Mouse (Mus musculus): ENCODE measurements around the gene Dab2ip. TPM values are rescaled to one million over a fixed set of nuclear protein-coding genes. Genes with fewer than 3 reads are reported as not detected.
A peak's percentile ranks its signal among the peaks of the same experiment; 100 is the strongest.

The Dab2ip gene
- polyA plus RNA-seq, 1 experiment from 2014 or later = 47.9 TPM

DNA sequence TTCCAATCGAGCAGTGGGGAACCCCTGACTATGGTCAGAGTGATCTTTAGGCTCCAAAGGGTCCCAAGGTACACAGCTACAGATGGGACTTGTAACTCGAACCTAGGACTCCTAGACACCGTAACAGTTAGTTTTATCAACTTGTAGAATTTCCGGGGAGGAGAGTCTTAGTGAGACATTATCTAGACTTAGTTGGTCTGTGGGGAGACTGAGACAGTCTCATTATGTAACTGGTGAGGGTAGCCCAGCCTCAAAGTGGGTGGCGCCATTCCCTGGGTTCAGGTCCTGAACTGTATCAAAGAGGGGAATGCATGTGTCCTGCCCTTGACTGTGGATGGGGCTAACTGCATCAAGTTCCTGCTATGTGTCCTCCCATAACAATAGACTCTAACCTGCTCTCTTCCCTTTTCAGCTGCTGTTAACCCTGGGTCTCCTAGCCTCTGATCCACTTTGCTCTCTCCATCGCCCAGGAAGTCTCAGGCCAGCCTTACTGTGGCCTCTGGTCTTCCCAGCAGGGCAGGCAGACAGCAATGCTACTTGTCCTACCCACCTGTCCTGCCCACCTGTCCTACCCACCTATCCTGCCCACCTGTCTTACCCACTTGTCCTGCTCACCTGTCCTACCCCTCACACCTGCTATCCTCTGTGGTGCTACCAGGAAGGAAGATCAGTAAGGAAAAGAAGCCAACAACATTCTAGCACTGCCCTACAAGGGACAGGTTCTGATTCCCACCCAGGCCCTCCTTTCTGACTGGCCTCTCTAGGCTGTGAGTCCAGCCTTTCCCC lies 7.2 kb downstream of the Dab2ip start:
- Histone ChIP-seq H3K4me1 (no peaks in the 10 kb centered on the region), H3K4me3 (no peak overlapping the region), H3K27me3 (no peaks in the 10 kb centered on the region), H3K9me3 (no peaks in the 10 kb centered on the region), H3K27ac (replicated peaks) (no peak overlapping the region), H3K9ac (replicated peaks) (no peak overlapping the region), H3K4me2 (replicated peaks) (no peak overlapping the region), H3K36me3 (no peaks in the 10 kb centered on the region)
- WGBS = 91% methylated on average over 6 of the region's 6 CpGs
- ATAC-seq (ENCODE audit: low FRiP score, low read depth) = no peak

- H3K4me3 ChIP-seq = no peak overlapping the region
- no peak overlapping the region for H3K9ac ChIP-seq (replicated peaks)
- WGBS = 89% methylated on average over 11 of the region's 11 CpGs
- no peaks in the 10 kb centered on the region for H3K27me3 ChIP-seq
- H3K36me3 ChIP-seq = no peaks in the 10 kb centered on the region
- no peak overlapping the region for H3K27ac ChIP-seq (replicated peaks)
- no peak for ATAC-seq (ENCODE audit: low FRiP score, low read depth)
- no peaks in the 10 kb centered on the region for H3K9me3 ChIP-seq
- H3K4me2 ChIP-seq (replicated peaks) = no peak overlapping the region
- H3K4me1 ChIP-seq = no peaks in the 10 kb centered on the region
Observed at GRCm38 (mm10) chr2:35566957-35567693, 9.1 kb downstream of the Dab2ip start.

DNA sequence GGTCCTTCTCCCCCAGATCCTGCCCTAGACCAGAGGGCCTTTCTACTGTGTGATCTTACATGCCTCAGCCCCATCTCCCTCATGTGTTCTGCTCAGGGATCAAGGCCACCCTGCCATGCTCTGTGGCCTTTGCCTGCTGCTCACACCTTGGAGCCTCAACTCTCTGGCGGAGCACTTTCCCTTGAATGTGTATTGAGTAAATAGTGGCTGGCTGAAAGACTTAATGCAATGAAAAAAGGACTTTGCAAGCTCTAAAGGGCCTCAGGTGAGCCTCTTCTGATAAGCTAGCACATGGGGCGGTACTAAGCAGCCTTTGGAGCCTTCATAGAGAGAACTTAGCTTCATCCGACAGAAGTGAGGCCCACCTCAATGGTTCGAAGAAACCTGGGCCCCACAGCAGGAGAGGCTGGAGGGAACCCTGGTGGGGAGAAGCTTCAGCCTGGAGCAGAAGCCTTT lies 9.7 kb downstream of the Dab2ip start:
- 94% methylated on average over 4 of the region's 4 CpGs for WGBS

GRCm38 (mm10) chr2:35570743-35571142 lies 12.7 kb downstream of the Dab2ip start:
- H3K36me3 ChIP-seq = no peaks in the 10 kb centered on the region
- ATAC-seq (ENCODE audit: low FRiP score, low read depth) = no peak
- no peaks in the 10 kb centered on the region for H3K4me1 ChIP-seq
- H3K9me3 ChIP-seq = no peaks in the 10 kb centered on the region
- H3K27ac ChIP-seq (replicated peaks) = no peak overlapping the region
- no peak overlapping the region for H3K4me3 ChIP-seq
- H3K27me3 ChIP-seq = peaks cover 7% of the 10 kb centered on the region; the same call in 1 of the 2 replicates
- 58% methylated on average over 4 of the region's 4 CpGs for WGBS
- H3K9ac ChIP-seq (replicated peaks) = no peak overlapping the region
- no peak overlapping the region for H3K4me2 ChIP-seq (replicated peaks)

More for the DNA sequence above, 9.7 kb downstream of the Dab2ip start:
- Histone ChIP-seq H3K4me3 (no peak overlapping the region), H3K4me1 (no peaks in the 10 kb centered on the region), H3K4me2 (replicated peaks) (no peak overlapping the region), H3K36me3 (no peaks in the 10 kb centered on the region), H3K27ac (replicated peaks) (no peak overlapping the region), H3K9ac (replicated peaks) (no peak overlapping the region), H3K27me3 (no peaks in the 10 kb centered on the region; the same call in 1 of the 2 replicates), H3K9me3 (no peaks in the 10 kb centered on the region)
- no peak for ATAC-seq (ENCODE audit: low FRiP score, low read depth)

DNA sequence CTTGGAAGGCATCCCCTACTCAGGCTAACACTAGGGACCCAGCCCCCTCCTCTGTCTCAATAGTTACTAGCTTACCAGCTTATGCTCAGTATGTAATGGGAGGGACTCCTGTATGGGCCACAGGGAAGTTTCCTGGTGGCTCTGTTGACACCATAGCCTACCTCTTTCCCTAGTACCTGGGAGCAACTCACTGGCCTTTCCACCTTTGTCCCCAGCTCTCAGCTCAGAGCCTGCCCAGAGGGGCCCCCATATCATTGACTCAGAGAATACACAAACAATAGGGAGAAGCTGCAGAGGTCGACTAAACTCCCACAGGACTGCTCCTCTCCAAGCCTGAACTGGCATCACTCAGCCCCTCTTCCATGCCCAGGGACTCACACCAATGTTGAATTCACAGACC lies 16.6 kb downstream of the Dab2ip start:
- H3K27ac ChIP-seq (replicated peaks) = no peak overlapping the region
- peaks cover 36% of the 10 kb centered on the region for H3K27me3 ChIP-seq
- H3K4me1 ChIP-seq = no peaks in the 10 kb centered on the region
- no peak overlapping the region for H3K4me2 ChIP-seq (replicated peaks)
- H3K4me3 ChIP-seq = no peak overlapping the region
- ATAC-seq (ENCODE audit: low FRiP score, low read depth) = no peak
- no peak overlapping the region for H3K9ac ChIP-seq (replicated peaks)
- no peaks in the 10 kb centered on the region for H3K9me3 ChIP-seq
- H3K36me3 ChIP-seq = no peaks in the 10 kb centered on the region
- 42% methylated on average over 1 of the region's 1 CpGs for WGBS

DNA sequence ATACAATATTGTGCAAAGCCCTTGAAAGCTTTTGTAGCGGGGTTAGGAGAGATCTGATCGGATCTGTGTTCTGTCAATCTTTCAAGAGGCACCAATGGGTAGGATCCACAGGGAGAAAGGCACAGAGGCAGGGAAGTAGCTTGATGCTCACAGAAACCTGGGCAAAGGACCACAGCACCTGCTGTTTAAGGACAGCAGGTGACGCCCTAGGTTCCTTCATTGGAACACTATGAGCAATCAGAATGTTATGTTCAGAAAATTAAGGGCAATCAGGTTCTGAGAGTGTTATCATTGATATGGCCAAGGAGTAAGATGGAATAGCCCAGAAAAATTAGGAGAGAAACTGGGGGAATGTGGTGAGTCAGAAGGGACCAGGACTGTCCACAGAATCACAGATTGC lies 18.6 kb downstream of the Dab2ip start:
- no peak for ATAC-seq (ENCODE audit: low FRiP score, low read depth)
- H3K9me3 ChIP-seq = no peaks in the 10 kb centered on the region
- H3K4me2 ChIP-seq (replicated peaks) = no peak overlapping the region
- H3K4me3 ChIP-seq = no peak overlapping the region
- H3K9ac ChIP-seq (replicated peaks) = no peak overlapping the region
- 83% methylated on average over 3 of the region's 3 CpGs for WGBS
- no peaks in the 10 kb centered on the region for H3K36me3 ChIP-seq
- no peak overlapping the region for H3K27ac ChIP-seq (replicated peaks)
- peaks cover 5% of the 10 kb centered on the region; the same call in 1 of the 2 replicates for H3K4me1 ChIP-seq
- peaks cover 56% of the 10 kb centered on the region for H3K27me3 ChIP-seq

- WGBS = 72% methylated on average over 4 of the region's 4 CpGs
- no peaks in the 10 kb centered on the region for H3K36me3 ChIP-seq
Observed at GRCm38 (mm10) chr2:35580111-35580510, 22.0 kb downstream of the Dab2ip start.

DNA sequence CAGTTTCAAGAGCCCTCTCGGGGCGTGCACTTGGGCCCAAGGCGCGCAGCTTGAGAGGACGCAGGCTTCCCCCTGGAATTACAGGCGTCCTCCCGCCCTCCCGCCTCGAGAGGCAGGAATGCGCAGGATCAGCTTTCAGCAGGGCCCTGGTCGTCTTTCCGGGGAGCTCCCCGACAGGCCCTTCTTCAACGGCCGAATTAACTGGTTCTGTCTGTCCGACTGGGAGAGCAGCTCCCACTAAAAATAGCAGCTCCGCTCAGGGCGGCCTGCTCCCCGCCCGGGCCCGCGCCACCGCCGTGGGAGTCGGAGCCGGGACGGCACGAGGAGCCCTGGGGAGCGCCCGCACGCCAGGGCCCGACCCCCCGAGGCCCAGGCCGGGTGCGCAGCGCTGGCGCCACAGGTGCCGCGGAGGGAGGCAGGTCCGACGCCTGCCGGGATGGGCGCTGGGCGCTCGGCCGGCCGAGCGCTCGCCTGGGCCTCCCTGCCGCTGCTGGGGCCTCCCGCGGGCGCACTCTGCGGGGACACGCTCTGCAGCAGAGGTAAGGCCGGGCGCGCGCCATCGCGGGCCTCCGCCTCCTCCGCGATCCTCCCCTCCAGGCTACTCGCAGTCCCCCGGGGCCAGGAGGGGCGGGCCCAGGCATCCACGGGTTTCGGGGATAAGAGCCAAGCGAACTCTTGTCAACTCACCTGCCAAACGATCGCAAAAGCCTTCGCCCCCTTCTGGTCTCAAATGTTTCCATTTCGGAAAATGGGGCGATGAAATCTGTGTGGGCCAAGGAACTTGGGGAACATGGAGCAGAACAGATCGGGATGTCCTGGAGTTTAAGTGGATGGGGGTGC lies 23.7 kb downstream of the Dab2ip start:
- H3K27me3 ChIP-seq = peaks cover 95% of the 10 kb centered on the region
- WGBS = under 1% methylated on average over 71 of the region's 76 CpGs
- H3K36me3 ChIP-seq = no peaks in the 10 kb centered on the region
- no peak overlapping the region for H3K27ac ChIP-seq (replicated peaks)
- peak; percentile 42; the same call in 1 of the 2 replicates for ATAC-seq (ENCODE audit: low FRiP score, low read depth)
- peaks cover 19% of the 10 kb centered on the region for H3K4me1 ChIP-seq
- H3K9me3 ChIP-seq = no peaks in the 10 kb centered on the region
- H3K4me2 ChIP-seq (replicated peaks) = peak overlapping the region; percentile 97
- peak overlapping the region; percentile 55 for H3K4me3 ChIP-seq
- peak overlapping the region; percentile 66 for H3K9ac ChIP-seq (replicated peaks)

More at GRCm38 (mm10) chr2:35580111-35580510, 22.0 kb downstream of the Dab2ip start:
- Histone ChIP-seq H3K9ac (replicated peaks) (no peak overlapping the region), H3K27ac (replicated peaks) (no peak overlapping the region), H3K4me2 (replicated peaks) (no peak overlapping the region), H3K4me1 (peaks cover 19% of the 10 kb centered on the region), H3K9me3 (no peaks in the 10 kb centered on the region), H3K27me3 (peaks cover 83% of the 10 kb centered on the region), H3K4me3 (no peak overlapping the region)
- ATAC-seq (ENCODE audit: low FRiP score, low read depth) = no peak

GRCm38 (mm10) chr2:35582341-35582941 lies 24.4 kb downstream of the Dab2ip start:
- Histone ChIP-seq H3K9ac (replicated peaks) (peak overlapping the region; percentile 66), H3K4me3 (peak overlapping the region; percentile 55), H3K27ac (replicated peaks) (no peak overlapping the region), H3K9me3 (no peaks in the 10 kb centered on the region), H3K36me3 (no peaks in the 10 kb centered on the region), H3K27me3 (peaks cover 92% of the 10 kb centered on the region), H3K4me2 (replicated peaks) (peak overlapping the region; percentile 97), H3K4me1 (peaks cover 23% of the 10 kb centered on the region)
- under 1% methylated on average over 35 of the region's 46 CpGs for WGBS
- peak; percentile 70 for ATAC-seq (ENCODE audit: low FRiP score, low read depth)

GRCm38 (mm10) chr2:35583406-35583805 lies 25.3 kb downstream of the Dab2ip start:
- H3K27me3 ChIP-seq = peaks cover 90% of the 10 kb centered on the region
- no peak overlapping the region for H3K4me3 ChIP-seq
- no peaks in the 10 kb centered on the region for H3K36me3 ChIP-seq
- no peak overlapping the region for H3K9ac ChIP-seq (replicated peaks)
- no peak overlapping the region for H3K27ac ChIP-seq (replicated peaks)
- H3K4me2 ChIP-seq (replicated peaks) = peak overlapping the region; percentile 97
- 57% methylated on average over 5 of the region's 5 CpGs for WGBS
- no peak for ATAC-seq (ENCODE audit: low FRiP score, low read depth)
- H3K9me3 ChIP-seq = no peaks in the 10 kb centered on the region
- peaks cover 28% of the 10 kb centered on the region for H3K4me1 ChIP-seq

GRCm38 (mm10) chr2:35584011-35584410 lies 25.9 kb downstream of the Dab2ip start:
- Histone ChIP-seq H3K27me3 (peaks cover 91% of the 10 kb centered on the region), H3K9me3 (no peaks in the 10 kb centered on the region), H3K4me2 (replicated peaks) (no peak overlapping the region), H3K27ac (replicated peaks) (no peak overlapping the region), H3K4me1 (peaks cover 34% of the 10 kb centered on the region), H3K4me3 (no peak overlapping the region), H3K9ac (replicated peaks) (no peak overlapping the region), H3K36me3 (no peaks in the 10 kb centered on the region)
- ATAC-seq (ENCODE audit: low FRiP score, low read depth) = no peak
- 89% methylated on average over 3 of the region's 3 CpGs for WGBS
